Mouse (Mus musculus): ENCODE results near the gene Top1. TPM values are rescaled to one million over a fixed set of nuclear protein-coding genes. Genes with fewer than 3 reads are reported as not detected.

Gene Top1
- polyA plus RNA-seq (2015; fragmentation: Nextera tagmentation; extraction: Ambion mirVana): 43.4 and 45.8 TPM in 2 replicates

DNA sequence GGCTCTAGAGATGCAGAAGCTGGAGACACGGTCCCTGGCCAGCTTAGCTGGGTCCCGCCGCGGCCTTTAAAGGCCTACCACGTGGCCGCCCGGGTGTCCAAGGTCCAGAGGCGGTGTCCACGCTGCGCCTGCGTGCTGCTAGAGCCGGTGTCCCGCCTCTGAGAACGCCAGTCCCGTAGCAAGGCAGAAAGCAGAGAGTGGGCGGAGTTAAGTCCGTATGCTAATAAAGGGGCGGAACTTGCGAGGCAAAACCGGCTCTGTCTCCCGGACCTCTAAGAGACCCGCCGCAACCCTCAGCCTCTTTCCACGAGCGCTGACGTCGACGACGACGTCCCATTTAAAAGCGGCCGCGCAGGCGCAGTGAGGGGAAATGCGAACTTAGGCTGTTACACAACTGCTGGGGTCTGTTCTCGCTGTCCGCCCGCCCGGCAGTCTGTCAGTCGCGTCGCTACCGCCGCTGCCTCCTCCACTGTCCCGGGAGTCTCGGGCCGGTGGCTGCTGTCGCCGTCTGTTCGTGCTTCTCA lies at the start of gene Top1:
Gene Top1 (plus strand): TSS at position 275 of the 524 bp plus-strand sequence.

DNA sequence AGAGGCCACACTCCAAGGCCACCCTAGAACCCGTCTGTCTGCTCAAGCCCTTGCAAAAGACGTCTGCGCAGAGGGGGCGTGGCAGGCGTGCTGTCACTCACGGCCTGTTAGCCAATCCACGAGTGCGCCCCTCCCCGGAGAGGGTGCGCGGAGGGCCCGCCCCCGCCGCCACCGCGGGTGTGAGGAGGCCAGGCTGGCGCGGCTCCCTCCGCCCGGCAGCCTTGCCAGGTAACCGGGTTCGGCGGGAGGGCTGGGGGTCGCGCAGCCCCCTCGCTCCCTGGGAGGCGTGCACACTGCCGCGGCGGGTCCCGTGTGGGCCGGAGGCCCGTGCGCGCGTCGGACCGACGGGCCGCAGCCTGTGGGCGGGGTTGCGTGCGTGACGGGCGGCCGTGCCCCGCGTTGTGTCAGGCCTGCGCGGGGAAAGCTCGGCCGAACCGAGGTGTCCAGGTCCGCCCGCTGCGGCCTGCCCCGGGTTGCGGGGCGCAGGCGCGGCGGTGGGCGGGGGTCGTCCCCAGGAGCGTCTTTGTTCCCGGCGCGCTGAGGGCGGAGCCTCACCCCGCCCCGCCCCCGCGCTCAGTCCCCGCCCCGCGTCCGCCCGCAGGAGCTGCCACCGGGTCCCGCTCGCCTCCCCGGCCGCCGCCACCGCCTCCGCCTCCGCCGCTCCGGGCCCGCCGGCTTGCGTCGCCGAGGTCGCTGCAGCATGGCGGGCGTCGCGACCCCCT lies 85.6 kb downstream of the Top1 start, which contains the start of gene Plcg1:
Gene Plcg1 (plus strand): TSS at position 184 of the 722 bp plus-strand sequence.

Small RNA genes lying within 50 kb of the gene (microRNA-seq; reads per million reads assigned to microRNA genes)
- gene Gm23968: not detected

Other genes with a start within 250 kb of the Top1 start
- 30.2 and 32.8 TPM in 2 replicates for gene Plcg1, start 85.4 kb downstream of the Top1 start, polyA plus RNA-seq (2015; fragmentation: Nextera tagmentation; extraction: Ambion mirVana)
- 18.4 and 19.0 TPM in 2 replicates for gene Zhx3, start 227.1 kb downstream of the Top1 start, polyA plus RNA-seq (2015; fragmentation: Nextera tagmentation; extraction: Ambion mirVana)
- gene Lpin3, start 234.8 kb downstream of the Top1 start, polyA plus RNA-seq (2015; fragmentation: Nextera tagmentation; extraction: Ambion mirVana): 0.32 and 0.33 TPM in 2 replicates